Mouse (Mus musculus): ENCODE measurements at regions not wholly inside any gene's neighbourhood (a gene's known extent, or its start where the extent isn't known, plus 50 kb on each side); places are given as distances from the start of the nearest gene placed in this dataset.
"Not testable (repeated sequence)": the region's sequence is repeated elsewhere in the genome, so short reads cannot be mapped to it uniquely, and the experiment has no call there.

- ATAC-seq (replicated peaks; ENCODE audit: insufficient number of reproducible peaks, low FRiP score, low TSS enrichment, low read depth); H3K4me1 ChIP-seq (ENCODE audit: control insufficient read depth, insufficient read depth, low read length); H3K36me3 ChIP-seq (replicated peaks; ENCODE audit: control insufficient read depth, insufficient read depth, low read depth, low read length); H3K4me3 ChIP-seq (ENCODE audit: low read depth, low read length); H3K27me3 ChIP-seq (ENCODE audit: control insufficient read depth, insufficient read depth, low read length); H3K9me3 ChIP-seq (replicated peaks; ENCODE audit: control insufficient read depth, low read length); H3K9ac ChIP-seq (replicated peaks; ENCODE audit: low read length); H3K4me2 ChIP-seq (ENCODE audit: low read depth, low read length); H3K27ac ChIP-seq (replicated peaks; ENCODE audit: low read depth, low read length): not testable (repeated sequence)
- DNase-seq (ENCODE audit: low spot score), result peak; percentile 0
- 21% methylated on average over 2 of the region's 2 CpGs for WGBS
These were observed 454.3 kb downstream of the Gm10330 start for GRCm38 (mm10) chr12:23325756-23326155.

- not testable (repeated sequence) for ATAC-seq (replicated peaks; ENCODE audit: insufficient number of reproducible peaks, low FRiP score, low TSS enrichment, low read depth); H3K4me1 ChIP-seq (ENCODE audit: control insufficient read depth, insufficient read depth, low read length); H3K9me3 ChIP-seq (replicated peaks; ENCODE audit: control insufficient read depth, low read length); H3K36me3 ChIP-seq (replicated peaks; ENCODE audit: control insufficient read depth, insufficient read depth, low read depth, low read length); H3K27me3 ChIP-seq (ENCODE audit: control insufficient read depth, insufficient read depth, low read length); H3K27ac ChIP-seq (replicated peaks; ENCODE audit: low read depth, low read length)
- peak overlapping the region; percentile 23 for H3K4me2 ChIP-seq (ENCODE audit: low read depth, low read length)
- H3K4me3 ChIP-seq (ENCODE audit: low read depth, low read length), result peak overlapping the region; percentile 32
- peak; percentile 53 for DNase-seq (ENCODE audit: low spot score)
- WGBS, result under 1% methylated on average over 18 of the region's 38 CpGs
- H3K9ac ChIP-seq (replicated peaks; ENCODE audit: low read length), result peak overlapping the region; percentile 43; the same call in 1 of the 2 replicates
These were observed 464.9 kb downstream of the Gm10330 start for GRCm38 (mm10) chr12:23315186-23315585.
